Mouse (Mus musculus) MEL (cell line): ENCODE data around the gene 1700020D05Rik. TPM values are rescaled to one million over a fixed set of nuclear protein-coding genes. Genes with fewer than 3 reads are reported as not detected.

Experiments used
- DNase-seq: peaks from one replicate; pipeline ENCODE4 v3.0.0; 2011; ENCODE audit warnings: low read depth, low spot score
- H3K27ac ChIP-seq: 2 replicates; pipeline ENCODE4 v1.5.1; 2012; ENCODE audit warnings: low read depth, mild to moderate bottlenecking, control low read depth, low read length, moderate library complexity; ENCODE audit not compliant: control insufficient read depth
- H3K27me3 ChIP-seq, 2 experiments: fragments of 150-350 bp in 1 of 2; sonication (generic) in 1 of 2; 2 replicates each; pipeline ENCODE4 v1.6.1; 2012; ENCODE audit warnings: low read length in 2 of 2, mild to moderate bottlenecking in 2 of 2, improper control_type of control experiment in 1 of 2, moderate library complexity in 1 of 2; ENCODE audit not compliant: insufficient read depth in 2 of 2, control insufficient read depth in 1 of 2
- H3K36me3 ChIP-seq, 2 experiments: 2 replicates each; pipeline ENCODE4 v1.6.1; 2012 to 2014; ENCODE audit warnings: low read length in 2 of 2, improper control_type of control experiment in 1 of 2, inconsistent platforms in 1 of 2, mild to moderate bottlenecking in 1 of 2; ENCODE audit not compliant: insufficient read depth in 2 of 2, control insufficient read depth in 1 of 2
- H3K4me1 ChIP-seq, 2 experiments: fragments of 150-350 bp in 1 of 2; sonication (generic) in 1 of 2; 2 replicates each; pipeline ENCODE4 v1.6.1; 2012; ENCODE audit warnings: low read length in 2 of 2, improper control_type of control experiment in 1 of 2, mild to moderate bottlenecking in 1 of 2; ENCODE audit not compliant: insufficient read depth in 2 of 2, control insufficient read depth in 1 of 2
- H3K4me3 ChIP-seq, 2 experiments: fragments of 150-350 bp in 1 of 2; sonication (generic) in 1 of 2; 2 replicates each; pipeline ENCODE4 v1.5.1; 2012; ENCODE audit warnings: low read depth in 2 of 2, low read length in 2 of 2, mild to moderate bottlenecking in 2 of 2, moderate library complexity in 2 of 2, control low read depth in 1 of 2, improper control_type of control experiment in 1 of 2; ENCODE audit not compliant: control insufficient read depth in 1 of 2, insufficient read depth in 1 of 2
- H3K79me2 ChIP-seq: 2 replicates; pipeline ENCODE4 v1.6.1; 2012; ENCODE audit warnings: mild to moderate bottlenecking, low read length, moderate library complexity; ENCODE audit not compliant: control insufficient read depth, poor library complexity, insufficient read depth
- H3K9ac ChIP-seq: 2 replicates; pipeline ENCODE4 v1.6.1; 2012; ENCODE audit warnings: low read depth, mild to moderate bottlenecking, control low read depth, low read length, moderate library complexity; ENCODE audit not compliant: control insufficient read depth, poor library complexity, severe bottlenecking
- H3K9me3 ChIP-seq: fragments of 150-350 bp; sonication (generic); replicated peaks from 2 replicates; pipeline ENCODE4 v1.6.1; 2012; ENCODE audit warnings: mild to moderate bottlenecking, low read length, improper control_type of control experiment, moderate library complexity; ENCODE audit not compliant: insufficient read depth
- CTCF ChIP-seq, 3 experiments: IDR thresholded peaks in 2 of 3; conservative IDR thresholded peaks in 1 of 3; 2 replicates each; pipeline ENCODE4 v1.5.1; 2011 to 2012; ENCODE audit warnings: low read length in 3 of 3, low read depth in 2 of 3, mild to moderate bottlenecking in 2 of 3, improper control_type of control experiment in 1 of 3, inconsistent platforms in 1 of 3, mixed read lengths in 1 of 3, moderate library complexity in 1 of 3; ENCODE audit not compliant: control insufficient read depth in 1 of 3, insufficient read depth in 1 of 3, poor library complexity in 1 of 3, severe bottlenecking in 1 of 3
- ELF1 ChIP-seq: IDR thresholded peaks from 2 replicates; pipeline ENCODE4 v1.6.1; 2014; ENCODE audit warnings: low read depth, mild to moderate bottlenecking, inconsistent platforms, low read length, improper control_type of control experiment, moderate library complexity
- ETS1 ChIP-seq: IDR thresholded peaks from 2 replicates; pipeline ENCODE4 v1.6.1; 2012; ENCODE audit warnings: low read depth, mild to moderate bottlenecking, inconsistent platforms, low read length, improper control_type of control experiment, moderate library complexity
- GATA1 ChIP-seq: IDR thresholded peaks from 2 replicates; pipeline ENCODE4 v1.6.1; 2011; ENCODE audit warnings: low read depth, low read length, improper control_type of control experiment
- HCFC1 ChIP-seq: IDR thresholded peaks from 2 replicates; pipeline ENCODE4 v1.6.1; 2012; ENCODE audit warnings: low read depth, mild to moderate bottlenecking, inconsistent platforms, low read length, improper control_type of control experiment, moderate library complexity
- JUND ChIP-seq: IDR thresholded peaks from 2 replicates; pipeline ENCODE4 v1.6.1; 2011; ENCODE audit warnings: low read depth, mild to moderate bottlenecking, improper control_type of control experiment, low read length
- MAFK ChIP-seq: IDR thresholded peaks from 2 replicates; pipeline ENCODE4 v1.6.1; 2011; ENCODE audit warnings: low read depth, mild to moderate bottlenecking, low read length, improper control_type of control experiment, borderline replicate concordance
- MAX ChIP-seq: IDR thresholded peaks from 2 replicates; pipeline ENCODE4 v1.6.1; 2011; ENCODE audit warnings: low read length, improper control_type of control experiment
- MAZ ChIP-seq: IDR thresholded peaks from 2 replicates; pipeline ENCODE4 v1.6.1; 2012; ENCODE audit warnings: low read depth, mild to moderate bottlenecking, inconsistent platforms, low read length, improper control_type of control experiment
- MXI1 ChIP-seq: IDR thresholded peaks from 2 replicates; pipeline ENCODE4 v1.6.1; 2011; ENCODE audit warnings: mild to moderate bottlenecking, low read depth, low read length, improper control_type of control experiment
- POLR2A ChIP-seq, 2 experiments: IDR thresholded peaks; 2 replicates each; pipeline ENCODE4 v1.6.1; 2011 to 2012; ENCODE audit warnings: low read length in 2 of 2, mild to moderate bottlenecking in 2 of 2, control low read depth in 1 of 2, improper control_type of control experiment in 1 of 2, low read depth in 1 of 2, moderate library complexity in 1 of 2; ENCODE audit not compliant: control insufficient read depth in 1 of 2, insufficient read depth in 1 of 2, poor library complexity in 1 of 2
- POLR2AphosphoS5 ChIP-seq: IDR thresholded peaks from 2 replicates; pipeline ENCODE4 v1.6.1; 2012; ENCODE audit warnings: low read depth, borderline replicate concordance, mild to moderate bottlenecking, inconsistent platforms, low read length, moderate library complexity, mixed read lengths
- RAD21 ChIP-seq: IDR thresholded peaks from 2 replicates; pipeline ENCODE4 v1.6.1; 2011; ENCODE audit warnings: mild to moderate bottlenecking, low read depth, low read length, improper control_type of control experiment
- SIN3A ChIP-seq: IDR thresholded peaks from 2 replicates; pipeline ENCODE4 v1.6.1; 2012; ENCODE audit warnings: low read length, improper control_type of control experiment, inconsistent platforms
- SMC3 ChIP-seq: IDR thresholded peaks from 2 replicates; pipeline ENCODE4 v1.6.1; 2011; ENCODE audit warnings: low read depth, low read length, improper control_type of control experiment
- TBP ChIP-seq: IDR thresholded peaks from 2 replicates; pipeline ENCODE4 v1.8.0; 2011; ENCODE audit warnings: low read depth, low read length, improper control_type of control experiment
- UBTF ChIP-seq: IDR thresholded peaks from 2 replicates; pipeline ENCODE4 v1.6.1; 2012; ENCODE audit warnings: low read depth, mild to moderate bottlenecking, inconsistent platforms, low read length, improper control_type of control experiment, moderate library complexity, borderline replicate concordance; ENCODE audit not compliant: insufficient read depth
- USF1 ChIP-seq: IDR thresholded peaks from 2 replicates; pipeline ENCODE4 v1.6.1; 2014; ENCODE audit warnings: low read depth, mild to moderate bottlenecking, inconsistent platforms, low read length, improper control_type of control experiment, moderate library complexity
- USF2 ChIP-seq, 2 experiments: IDR thresholded peaks; 2 replicates each; pipeline ENCODE4 v1.6.1; 2011 to 2012; ENCODE audit warnings: improper control_type of control experiment in 2 of 2, low read length in 2 of 2, borderline replicate concordance in 1 of 2, inconsistent platforms in 1 of 2, low read depth in 1 of 2, mild to moderate bottlenecking in 1 of 2; ENCODE audit not compliant: insufficient read depth in 1 of 2
- ZC3H11A ChIP-seq: IDR thresholded peaks from 2 replicates; pipeline ENCODE4 v1.6.1; 2012; ENCODE audit warnings: low read depth, mild to moderate bottlenecking, inconsistent platforms, low read length, improper control_type of control experiment
- polyA plus RNA-seq, 2 experiments: library from polyadenylated mRNA; stranded (reverse) in 1 of 2; unstranded in 1 of 2; fragments of >175 nt in 1 of 2; fragments of >200 nt in 1 of 2; gene quantifications; 2 replicates each; pipeline versions ENCODE4 v1.2.1 to v1.2.4; 2012; ENCODE audit warnings: low replicate concordance in 2 of 2, low read depth in 1 of 2; ENCODE audit not compliant: insufficient read length in 2 of 2, insufficient read depth in 1 of 2, missing spikeins in 1 of 2
- total RNA-seq: library from RNA; depleted of rRNA; stranded (reverse); fragments of 300-350 nt; gene quantifications from 2 replicates; pipeline ENCODE4 v1.2.3, GENCODE M21; 2012

1700020D05Rik gene
- total and polyA plus RNA-seq, 3 experiments, result 0.19 to 0.78 TPM; not detected in 1

DNA sequence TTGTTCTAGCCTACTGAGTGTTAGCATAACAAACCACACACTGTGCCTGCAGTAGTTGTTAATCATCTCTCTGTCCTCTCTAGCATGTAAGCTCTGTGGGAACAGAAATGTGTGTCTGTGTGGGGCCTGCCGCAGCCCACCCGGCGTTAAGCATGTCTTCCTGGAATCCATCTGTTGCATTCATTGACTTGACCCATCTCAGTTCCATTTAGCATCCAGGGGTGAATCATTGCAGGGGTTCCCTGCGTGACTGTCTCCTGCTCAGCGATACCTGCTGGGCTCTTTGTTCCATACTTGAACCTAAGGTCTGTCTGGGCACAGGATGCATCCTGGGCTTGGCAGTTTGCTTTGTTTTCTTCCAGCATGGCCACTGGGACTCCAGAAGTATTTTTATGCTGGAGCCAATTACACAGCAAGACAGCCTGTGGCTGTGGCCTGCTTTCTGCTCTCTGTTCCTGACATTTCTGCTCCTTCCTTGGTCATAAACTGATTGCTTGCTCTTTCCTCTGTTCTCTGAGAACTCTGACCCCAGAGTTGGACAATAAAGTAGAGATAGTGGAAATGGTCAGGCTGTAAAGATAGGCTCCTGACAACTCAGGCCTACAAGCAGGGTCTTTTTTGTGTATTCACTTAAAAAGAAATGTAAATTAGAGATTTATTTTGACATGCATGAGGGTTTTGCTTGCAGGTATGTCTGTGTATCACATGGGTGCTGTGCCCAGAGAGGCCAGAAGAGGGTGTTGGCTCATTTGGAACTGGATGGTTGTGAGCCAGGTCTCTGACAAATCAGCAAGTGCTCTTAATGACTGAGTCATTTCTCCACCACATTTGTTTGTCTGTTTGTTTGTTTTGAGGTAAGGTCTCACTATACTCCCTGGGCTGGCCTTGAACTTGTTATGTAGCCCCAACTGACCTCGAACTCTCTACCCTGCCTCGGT lies 12.5 kb upstream of the 1700020D05Rik start:
- Histone ChIP-seq H3K27ac (no peak overlapping the region), H3K4me1 (peaks cover 2 to 11% of the 10 kb centered on the region in 2 experiments; a peak in 3 of 4 replicates), H3K9me3 (no peaks in the 10 kb centered on the region), H3K4me3 (no peak overlapping the region), H3K9ac (no peak overlapping the region), H3K27me3 (no peaks in the 10 kb centered on the region), H3K79me2 (peaks cover 2% of the 10 kb centered on the region), H3K36me3 (peaks cover 0 to 11% of the 10 kb centered on the region in 2 experiments; a peak in 2 of 4 replicates)
- peak; percentile 31 for TF ChIP-seq RAD21
- peak; percentile 37; the same call in 1 of the 2 replicates for TF ChIP-seq SMC3
- TF ChIP-seq CTCF (IDR thresholded peaks at IDR 0.05 in 2 of 3, conservative IDR thresholded peaks at IDR 0.05 in 1 of 3; ENCODE audit: control insufficient read depth in 1 of 3, insufficient read depth in 1 of 3, low read depth in 2 of 3, low read length in 3 of 3, poor library complexity in 1 of 3, severe bottlenecking in 1 of 3), result peak in 2 of 3 experiments; percentile 20 to 45; a peak in 3 of 6 replicates
- no peak for TF ChIP-seq USF1
- TF ChIP-seq TBP, result no peak
- DNase-seq, result peak; percentile 61

DNA sequence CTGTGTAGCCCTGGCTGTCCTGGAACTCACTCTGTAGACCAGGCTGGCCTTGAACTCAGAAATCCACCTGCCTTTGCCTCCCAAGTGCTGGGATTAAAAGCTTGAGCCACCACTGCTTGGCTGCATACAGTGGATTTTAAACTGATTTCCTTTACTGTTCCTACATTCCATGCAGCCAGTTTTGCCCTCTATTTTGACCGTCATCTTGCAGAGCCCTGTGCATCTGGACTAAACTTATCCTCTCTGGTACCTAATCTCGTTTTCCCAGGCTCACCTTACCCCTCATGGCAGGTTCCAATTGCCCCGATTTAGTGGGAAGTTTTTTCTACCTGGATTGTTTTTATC lies 9.4 kb upstream of the 1700020D05Rik start:
- H3K27me3 ChIP-seq, result no peaks in the 10 kb centered on the region
- H3K36me3 ChIP-seq, result peaks cover 0 to 11% of the 10 kb centered on the region in 2 experiments; a peak in 2 of 4 replicates
- TF ChIP-seq MAZ (no peak; the same call in 1 of the 2 replicates), UBTF (no peak), ELF1 (no peak), TBP (peak; percentile 98), POLR2AphosphoS5 (no peak), ETS1 (no peak), GATA1 (no peak), HCFC1 (no peak), SIN3A (no peak), RAD21 (no peak), JUND (no peak), ZC3H11A (no peak), MAX (0 out of 2 replicates have a peak, but pooled peaks have one; percentile 9), USF2 (IDR thresholded peaks at IDR 0.05; ENCODE audit: borderline replicate concordance in 1 of 2, insufficient read depth in 1 of 2, low read depth in 1 of 2, low read length in 2 of 2) (no peak), MAFK (no peak), POLR2A (IDR thresholded peaks at IDR 0.05; ENCODE audit: control insufficient read depth in 1 of 2, insufficient read depth in 1 of 2, low read depth in 1 of 2, low read length in 2 of 2, poor library complexity in 1 of 2) (peak in 1 of 2 experiments; percentile 24; a peak in 1 of 4 replicates), MXI1 (no peak)
- H3K79me2 ChIP-seq, result peaks cover 13% of the 10 kb centered on the region
- peak overlapping the region; percentile 58 for H3K9ac ChIP-seq
- DNase-seq, result no peak
- H3K4me3 ChIP-seq, result peak overlapping the region; percentile 47 to 51
- H3K9me3 ChIP-seq, result no peaks in the 10 kb centered on the region
- peaks cover 2 to 11% of the 10 kb centered on the region in 2 experiments; a peak in 3 of 4 replicates for H3K4me1 ChIP-seq
- H3K27ac ChIP-seq, result peak overlapping the region; percentile 85
